ENCODE assay signal across 18 mouse cellular contexts in genomic region chr15:6556911-6557310, GRCm38 (mm10). TPM values are rescaled to one million over a fixed set of nuclear protein-coding genes. Genes with fewer than 3 reads are reported as not detected.
A peak's percentile ranks its signal among the peaks of the same experiment; 100 is the strongest.
DNase-seq lines count a peak whose midpoint lies in the region; ATAC-seq and TF ChIP-seq lines count a peak whose summit lies in the region.
"Had no signal": no experiment of that assay in that cellular context is flagged by ENCODE, and none has a peak within 500 bp of the region (broad histone marks: within the 10 kb centered on the region; RNA-seq: fewer than 3 reads in every experiment).

No protein-coding gene starts in this region.

- no peak for TF ChIP-seq POLR2A in bone marrow macrophage, adult 2 months (IDR thresholded peaks at IDR 0.05; ENCODE audit: borderline replicate concordance, low read depth, low read length)

- peak; percentile 49 for ATAC-seq in megakaryocyte progenitor cell, adult 5-6 weeks (replicated peaks; ENCODE audit: poor library complexity)
- ATAC-seq: forebrain, embryonic 15.5 days; hindbrain, postnatal 0 days; intestine, embryonic 15.5 days had no signal

- H3K4me3 ChIP-seq in bone marrow macrophage, adult 2 months (ENCODE audit: insufficient read depth, low read length), result no peak overlapping the region
- H3K4me3 ChIP-seq: embryonic facial prominence, embryonic 12.5 days; forebrain, embryonic 15.5 days; hindbrain, embryonic 13.5 days; intestine, embryonic 15.5 days had no signal

- H3K27ac ChIP-seq in bone marrow macrophage, adult 2 months (ENCODE audit: insufficient read depth, low read depth, low read length), result peak overlapping the region; percentile 91
- H3K27ac ChIP-seq: embryonic facial prominence, embryonic 12.5 days; forebrain, embryonic 15.5 days; hindbrain, embryonic 13.5 days; hindbrain, postnatal 0 days; intestine, embryonic 15.5 days had no signal

- DNase-seq in 416B (ENCODE audit: low read depth), result peak; percentile 83
- peak; percentile 42 for DNase-seq in induced T-regulatory cell, adult 2 months (ENCODE audit: low read depth)
- DNase-seq in lung, postnatal 36 days, result no peak
- DNase-seq in ovary, postnatal 14 days (ENCODE audit: low spot score), result no peak
- DNase-seq in layer of hippocampus, adult 9-11 months, result no peak
- no peak for DNase-seq in right cerebral cortex, postnatal 25 days
- DNase-seq: adrenal gland, postnatal 14 days; cerebellum, adult 2 months; cerebellum, postnatal 10 days; heart, postnatal 10 days; heart, postnatal 4 days had no signal

- TF ChIP-seq CTCF in bone marrow macrophage, adult 2 months (IDR thresholded peaks at IDR 0.05; ENCODE audit: low read depth, low read length), result no peak

- H3K4me1 ChIP-seq in bone marrow macrophage, adult 2 months (ENCODE audit: control insufficient read depth, insufficient read depth, low read length), result peaks cover 64% of the 10 kb centered on the region
- H3K4me1 ChIP-seq: embryonic facial prominence, embryonic 12.5 days; forebrain, embryonic 15.5 days; hindbrain, embryonic 13.5 days; intestine, embryonic 15.5 days had no signal

RNA-seq across cellular contexts. Expression of gene Fyb, which starts 34.3 kb away (rescaled TPM):
- 1,205 and 1,358 TPM in 2 replicates for polyA plus RNA-seq in bone marrow macrophage, adult 2 months (2012; ENCODE audit: insufficient read depth, insufficient read length, missing spikeins)
- total RNA-seq in megakaryocyte progenitor cell, adult 5-6 weeks (2015), result 30.8 and 42.1 TPM in 2 replicates
- 7.2 and 15.9 TPM in 2 replicates for total RNA-seq in megakaryocyte progenitor cell, adult 5-6 weeks (2017)

Comparison
In these comparisons a context has a peak if more than half of its experiments do, and no peak if none do; other contexts are left out.
1. DNase-seq: peak in 416B (single experiment) and induced T-regulatory cell, adult 2 months (single experiment); none in lung, postnatal 36 days (single experiment), ovary, postnatal 14 days (single experiment), layer of hippocampus, adult 9-11 months (single experiment) and right cerebral cortex, postnatal 25 days (single experiment).